Mouse (Mus musculus) testis, adult 2 months (tissue): Measurements from ENCODE around the gene Cfap46. TPM values are rescaled to one million over a fixed set of nuclear protein-coding genes. Genes with fewer than 3 reads are reported as not detected.

ENCODE experiments used
- H3K27ac ChIP-seq: fragments of 200-500 bp; 2 replicates; pipeline ENCODE4 v1.5.1; 2012; ENCODE audit warnings: low read depth, low read length; ENCODE audit not compliant: control insufficient read depth, insufficient read depth
- H3K27me3 ChIP-seq: fragments of 200-500 bp; 2 replicates; pipeline ENCODE4 v1.6.1; 2012; ENCODE audit warnings: mild to moderate bottlenecking, low read length, moderate library complexity; ENCODE audit not compliant: control insufficient read depth, insufficient read depth
- H3K36me3 ChIP-seq: fragments of 200-500 bp; 2 replicates; pipeline ENCODE4 v1.6.1; 2012; ENCODE audit warnings: mild to moderate bottlenecking, low read length; ENCODE audit not compliant: control insufficient read depth, insufficient read depth
- H3K4me1 ChIP-seq: fragments of 200-500 bp; 2 replicates; pipeline ENCODE4 v1.6.1; 2012; ENCODE audit warnings: low read length; ENCODE audit not compliant: control insufficient read depth, insufficient read depth
- H3K4me3 ChIP-seq: fragments of 200-500 bp; 2 replicates; pipeline ENCODE4 v1.5.1; 2012; ENCODE audit warnings: low read depth, mild to moderate bottlenecking, low read length, moderate library complexity, mixed read lengths; ENCODE audit not compliant: control insufficient read depth
- CTCF ChIP-seq: fragments of 200-500 bp; IDR thresholded peaks from 2 replicates; pipeline ENCODE4 v1.5.1; 2012; ENCODE audit warnings: low read depth, mild to moderate bottlenecking, inconsistent platforms, low read length, moderate library complexity; ENCODE audit not compliant: control insufficient read depth, insufficient read depth, insufficient replicate concordance
- POLR2A ChIP-seq: fragments of 200-500 bp; IDR thresholded peaks from 2 replicates; pipeline ENCODE4 v1.6.1; 2012; ENCODE audit warnings: low read depth, mild to moderate bottlenecking, inconsistent platforms, low read length, moderate library complexity; ENCODE audit not compliant: control insufficient read depth
- polyA plus RNA-seq: library from polyadenylated mRNA; depleted of rRNA; stranded (reverse); fragments of >200 nt; gene quantifications from 2 replicates; pipeline ENCODE4 v1.2.3, GENCODE M21; 2012; rRNA removed

Cfap46 gene
- 93.5 and 94.6 TPM in 2 replicates for polyA plus RNA-seq

DNA sequence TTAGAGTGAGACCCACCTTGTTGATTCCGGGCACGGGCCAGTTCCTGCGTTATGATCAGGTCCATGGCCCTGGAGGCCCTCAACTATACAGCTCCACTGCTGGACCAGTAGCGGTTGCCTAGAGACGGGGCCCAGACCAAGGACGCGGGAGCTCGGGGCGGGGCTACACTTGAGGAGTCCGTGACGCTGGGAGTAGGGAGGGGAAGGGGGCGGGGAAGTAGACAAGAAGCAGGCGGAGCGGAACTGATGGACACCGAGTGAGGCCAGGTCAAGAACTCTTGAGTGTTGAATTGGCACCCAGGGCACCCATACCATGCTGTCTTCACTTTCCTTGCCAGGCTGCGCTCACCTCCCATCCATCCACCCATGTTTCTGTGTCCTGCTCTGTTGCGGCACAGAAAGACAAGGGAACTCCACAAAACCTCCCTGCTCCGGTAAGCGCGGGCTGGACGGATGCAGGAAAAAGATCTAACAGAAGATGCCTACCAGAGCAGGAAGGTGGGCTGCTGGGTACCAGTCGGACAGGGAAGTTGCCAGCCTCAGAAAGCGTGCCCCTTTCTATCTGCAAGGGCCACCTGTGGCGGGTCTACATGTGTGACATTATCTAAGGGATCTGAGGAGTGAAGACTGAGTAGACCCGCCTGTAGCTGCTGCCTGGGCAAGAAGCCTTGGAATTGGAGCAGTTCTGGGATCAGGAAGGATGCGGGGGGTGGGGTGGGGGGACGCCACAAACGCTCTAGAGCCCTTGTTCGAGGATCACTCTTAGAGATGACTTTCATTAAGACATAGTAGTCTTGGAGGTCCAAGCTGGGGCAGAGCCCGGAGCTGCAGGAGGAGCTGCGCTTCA is at the start of gene Cfap46:
Gene Cfap46, minus strand, starts transcription at position 112 of the 847 bp plus-strand sequence.
- peak within 1 kb of the TSS; percentile 87 for H3K27ac ChIP-seq
- TF ChIP-seq CTCF (no peak), POLR2A (peak; percentile 73)

DNA sequence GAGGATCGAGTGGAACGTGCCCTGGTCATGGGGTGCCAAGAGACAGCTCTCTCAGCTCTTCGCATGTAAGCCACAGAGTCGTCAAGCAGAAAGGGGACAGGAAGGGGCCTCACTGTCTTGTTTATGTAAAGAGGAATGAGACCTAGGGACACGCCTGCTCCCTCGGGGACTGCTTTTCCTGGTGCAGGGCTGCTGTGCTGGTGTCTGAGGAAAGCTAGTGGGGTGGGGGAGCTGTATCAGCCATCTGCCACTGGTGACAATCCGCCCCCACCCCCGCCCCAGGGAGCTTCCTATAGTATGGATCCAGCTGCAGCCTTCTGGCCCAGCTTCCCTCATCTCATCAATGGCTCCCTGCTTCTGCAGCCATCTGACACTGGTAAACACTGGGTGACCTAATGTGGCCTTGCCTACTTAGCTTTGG is 47.7 kb upstream of the Cfap46 start:
- Histone ChIP-seq H3K36me3 (no peaks in the 10 kb centered on the region), H3K27ac (no peak overlapping the region), H3K4me1 (no peaks in the 10 kb centered on the region), H3K4me3 (no peak overlapping the region), H3K27me3 (no peaks in the 10 kb centered on the region)
- no peak for TF ChIP-seq CTCF

More for the DNA sequence above, at the start of gene Cfap46:
- Histone ChIP-seq H3K4me1 (peaks cover 12% of the 10 kb centered on the region), H3K36me3 (peaks cover 4% of the 10 kb centered on the region), H3K27me3 (no peaks in the 10 kb centered on the region), H3K4me3 (peak within 1 kb of the TSS; percentile 96)

DNA sequence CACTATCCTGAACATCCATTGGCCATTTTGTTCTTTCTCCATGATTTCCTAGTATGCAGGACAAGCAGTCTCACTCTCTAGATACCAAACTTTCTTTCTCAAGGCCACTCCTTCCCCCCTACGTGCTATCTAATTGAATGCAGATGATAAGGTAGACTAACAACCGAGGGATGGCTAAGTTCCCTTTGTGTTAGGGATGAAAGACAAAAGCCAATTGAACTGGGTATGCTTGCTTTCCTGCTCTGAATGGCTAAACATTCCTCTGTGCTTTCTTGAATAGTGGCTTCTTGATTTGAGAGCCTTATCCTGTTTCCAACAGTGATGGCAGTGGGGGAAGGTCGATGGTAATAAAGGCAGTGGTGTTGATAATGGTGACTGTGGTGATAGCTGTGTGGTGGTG is 43.5 kb upstream of the Cfap46 start:
- Histone ChIP-seq H3K27me3 (no peaks in the 10 kb centered on the region), H3K27ac (no peak overlapping the region), H3K36me3 (no peaks in the 10 kb centered on the region), H3K4me3 (no peak overlapping the region), H3K4me1 (no peaks in the 10 kb centered on the region)
- TF ChIP-seq CTCF (no peak), POLR2A (no peak)

DNA sequence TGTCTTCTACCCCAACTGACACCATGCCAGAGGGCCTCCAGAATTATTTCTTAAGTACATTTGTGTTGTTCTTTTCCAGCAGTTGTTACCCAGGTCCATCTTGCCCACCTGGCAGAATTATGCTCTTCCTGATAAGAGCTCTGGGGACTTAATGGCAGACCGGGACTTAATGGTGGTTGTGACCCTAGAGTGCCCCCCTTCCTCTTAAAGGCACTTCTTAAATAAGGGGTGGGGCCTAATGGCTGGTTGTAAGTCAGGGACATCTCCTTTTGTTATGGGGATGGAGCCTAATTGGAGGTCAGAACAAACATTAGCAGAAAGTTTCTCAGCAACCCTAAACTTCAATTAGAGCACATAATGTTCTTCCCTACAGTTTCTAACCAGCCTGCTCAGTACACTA is 42.0 kb upstream of the Cfap46 start:
- Histone ChIP-seq H3K27me3 (no peaks in the 10 kb centered on the region), H3K27ac (no peak overlapping the region), H3K36me3 (no peaks in the 10 kb centered on the region), H3K4me1 (no peaks in the 10 kb centered on the region), H3K4me3 (no peak overlapping the region)
- TF ChIP-seq CTCF (no peak), POLR2A (no peak)

DNA sequence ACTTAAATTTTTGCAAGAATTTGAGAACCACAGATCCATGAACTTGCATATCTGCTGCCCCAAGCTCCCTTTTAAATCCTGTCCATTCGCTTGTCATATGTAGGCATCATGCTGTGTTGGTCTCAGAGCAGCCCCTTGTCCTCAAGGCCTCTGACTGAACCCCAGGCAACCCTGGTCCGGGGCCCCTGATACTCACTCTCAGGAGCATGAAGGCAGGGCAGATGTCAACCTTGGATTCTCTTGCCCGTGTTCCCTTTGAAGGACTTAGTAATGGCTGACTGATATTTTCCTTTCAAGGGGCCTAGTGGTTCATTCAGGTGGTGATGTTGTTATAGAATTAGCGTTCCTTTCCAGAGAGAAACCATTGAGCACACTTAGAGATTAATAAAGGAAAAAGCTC is 40.4 kb upstream of the Cfap46 start:
- TF ChIP-seq POLR2A (no peak), CTCF (no peak)
- Histone ChIP-seq H3K4me1 (no peaks in the 10 kb centered on the region), H3K4me3 (no peak overlapping the region), H3K36me3 (no peaks in the 10 kb centered on the region), H3K27ac (no peak overlapping the region), H3K27me3 (no peaks in the 10 kb centered on the region)

DNA sequence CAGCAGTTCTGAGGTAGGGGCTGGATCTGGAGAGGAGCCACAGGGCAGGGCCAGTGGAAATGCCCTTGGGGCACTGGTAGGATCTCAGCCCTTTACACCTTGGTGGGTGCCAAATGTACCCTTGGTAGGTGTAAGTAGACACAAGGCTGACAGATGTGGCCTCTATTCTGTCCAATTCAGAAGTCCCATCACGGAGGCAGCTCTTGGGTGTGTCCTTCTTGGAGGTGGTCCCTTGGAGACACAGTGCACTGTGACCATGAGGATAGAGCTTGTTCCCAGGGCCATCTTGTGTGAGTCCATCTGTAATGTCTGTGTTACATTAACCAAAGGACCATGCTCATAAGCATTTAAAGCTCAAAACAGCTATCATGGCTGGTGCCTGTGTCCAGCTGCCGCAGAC is 37.6 kb upstream of the Cfap46 start:
- no peak overlapping the region for H3K4me3 ChIP-seq

DNA sequence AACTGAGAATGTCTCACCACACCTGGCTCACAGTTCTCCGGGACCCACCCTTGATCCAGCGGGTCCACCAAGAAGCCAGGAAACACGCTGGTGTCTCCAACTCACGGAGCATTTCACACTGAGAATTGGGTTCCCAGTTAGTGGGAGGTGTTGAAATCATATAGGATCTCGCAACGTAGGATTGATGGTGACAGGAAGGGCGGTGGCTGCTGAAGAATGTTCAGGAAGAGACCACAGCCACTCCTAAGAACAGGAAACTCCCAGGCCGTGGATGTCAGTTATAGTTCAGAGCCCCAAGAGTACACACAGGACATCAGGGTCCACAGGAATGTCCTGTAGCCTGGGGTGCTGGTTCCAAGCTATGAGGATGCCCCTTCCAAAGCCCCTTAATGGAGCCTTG is 34.2 kb upstream of the Cfap46 start:
- H3K36me3 ChIP-seq, result no peaks in the 10 kb centered on the region
- H3K27me3 ChIP-seq, result no peaks in the 10 kb centered on the region
- no peak overlapping the region for H3K27ac ChIP-seq
- H3K4me1 ChIP-seq, result no peaks in the 10 kb centered on the region
- TF ChIP-seq CTCF (no peak), POLR2A (no peak)
- no peak overlapping the region for H3K4me3 ChIP-seq

More for the DNA sequence above, 37.6 kb upstream of the Cfap46 start:
- Histone ChIP-seq H3K27ac (no peak overlapping the region), H3K4me1 (no peaks in the 10 kb centered on the region), H3K36me3 (no peaks in the 10 kb centered on the region), H3K27me3 (no peaks in the 10 kb centered on the region)
- TF ChIP-seq POLR2A (no peak), CTCF (no peak)

DNA sequence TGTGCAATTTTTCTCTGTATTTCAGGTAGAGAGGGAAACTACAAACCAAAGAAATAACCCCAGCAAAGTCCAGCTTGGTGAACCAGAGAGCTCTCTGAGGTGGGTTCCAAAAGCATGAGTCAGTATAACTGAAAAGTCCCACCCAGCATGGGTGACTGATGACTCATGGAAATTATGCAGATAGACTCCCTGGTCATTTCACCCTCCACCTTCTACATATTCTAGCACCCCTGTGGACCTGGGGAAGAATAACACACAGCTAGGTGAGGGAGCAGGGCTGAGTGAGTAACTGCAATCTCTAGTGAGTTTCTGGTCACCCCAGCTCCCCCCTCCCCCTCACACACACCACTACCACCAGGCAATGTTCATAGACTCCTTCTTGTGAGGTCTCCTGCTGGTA is 28.2 kb upstream of the Cfap46 start:
- no peaks in the 10 kb centered on the region for H3K36me3 ChIP-seq
- H3K4me3 ChIP-seq, result no peak overlapping the region
- H3K4me1 ChIP-seq, result no peaks in the 10 kb centered on the region
- no peak overlapping the region for H3K27ac ChIP-seq
- H3K27me3 ChIP-seq, result no peaks in the 10 kb centered on the region
- TF ChIP-seq POLR2A (no peak), CTCF (no peak)
